Mouse (Mus musculus) embryonic facial prominence, embryonic 10.5 days (tissue): ENCODE measurements around the gene Gm20441. TPM values are rescaled to one million over a fixed set of nuclear protein-coding genes. Genes with fewer than 3 reads are reported as not detected.

Source experiments
- DNase-seq: peaks from one replicate; pipeline ENCODE4 v3.0.0-alpha.2; 2017; ENCODE audit warnings: low spot score
- H3K27ac ChIP-seq: fragments of 300-500 bp; sonication (generic); replicated peaks from 2 replicates; pipeline ENCODE4 v1.5.1; 2016; ENCODE audit warnings: mild to moderate bottlenecking
- H3K27me3 ChIP-seq: fragments of 300-500 bp; sonication (generic); replicated peaks from 2 replicates; pipeline ENCODE4 v1.6.1; 2016; ENCODE audit warnings: low read depth, mild to moderate bottlenecking; ENCODE audit not compliant: poor library complexity, severe bottlenecking
- H3K36me3 ChIP-seq: fragments of 300-500 bp; sonication (generic); replicated peaks from 2 replicates; pipeline ENCODE4 v1.6.1; 2016; ENCODE audit warnings: mild to moderate bottlenecking, moderate library complexity
- H3K4me1 ChIP-seq: fragments of 300-500 bp; sonication (generic); 2 replicates; pipeline ENCODE4 v1.6.1; 2016
- H3K4me3 ChIP-seq: fragments of 300-500 bp; sonication (generic); 2 replicates; pipeline ENCODE4 v1.5.1; 2016; ENCODE audit warnings: mild to moderate bottlenecking, moderate library complexity
- H3K9me3 ChIP-seq: fragments of 300-500 bp; sonication (generic); 2 replicates; pipeline ENCODE4 v1.6.1; 2016; ENCODE audit warnings: mild to moderate bottlenecking
- WGBS: fragments of 180-500 bp; shearing (Covaris S2); methylation state at CpG from one replicate; pipeline ENCODE4 v1.1.7; 2016; 5-methylcytosine and 5-hydroxymethylcytosine counted together
- polyA plus RNA-seq: library from polyadenylated mRNA; unstranded; fragments of >200 nt; fragmentation: Nextera tagmentation; extraction: Ambion mirVana; gene quantifications from 2 replicates; pipeline ENCODE4 v1.2.1, GENCODE M21; 2016

Gene Gm20441
- polyA plus RNA-seq, 1 experiment from 2014 or later: not detected

- Histone ChIP-seq H3K4me1 (peaks cover 31% of the 10 kb centered on the region), H3K27me3 (peaks cover 45% of the 10 kb centered on the region), H3K36me3 (no peaks in the 10 kb centered on the region), H3K9me3 (no peaks in the 10 kb centered on the region), H3K4me3 (peak overlapping the region; percentile 58), H3K27ac (0 out of 2 replicates have a peak overlapping the region, but pooled peaks have one; percentile 14)
- 2% methylated on average over 12 of the region's 12 CpGs for WGBS
- DNase-seq: peak; percentile 35
These were observed 16.9 kb upstream of the Gm20441 start for GRCm38 (mm10) chr10:75797619-75798175.

GRCm38 (mm10) chr10:75796731-75797516 is 16.2 kb upstream of the Gm20441 start:
- Histone ChIP-seq H3K36me3 (no peaks in the 10 kb centered on the region), H3K4me3 (peak overlapping the region; percentile 58), H3K27me3 (peaks cover 45% of the 10 kb centered on the region), H3K4me1 (peaks cover 31% of the 10 kb centered on the region), H3K9me3 (no peaks in the 10 kb centered on the region), H3K27ac (no peak overlapping the region)
- DNase-seq: no peak
- 46% methylated on average over 11 of the region's 11 CpGs for WGBS

GRCm38 (mm10) chr10:75794880-75795279 is 14.1 kb upstream of the Gm20441 start:
- H3K36me3 ChIP-seq: no peaks in the 10 kb centered on the region
- H3K4me3 ChIP-seq: no peak overlapping the region
- no peaks in the 10 kb centered on the region for H3K9me3 ChIP-seq
- peak overlapping the region; percentile 49; the same call in 1 of the 2 replicates for H3K27ac ChIP-seq
- H3K4me1 ChIP-seq: peaks cover 38% of the 10 kb centered on the region
- 29% methylated on average over 3 of the region's 3 CpGs for WGBS
- peak; percentile 36 for DNase-seq
- peaks cover 39% of the 10 kb centered on the region for H3K27me3 ChIP-seq

- Histone ChIP-seq H3K9me3 (no peaks in the 10 kb centered on the region), H3K27me3 (0 out of 2 replicates have a peak, but pooled peaks cover 1% of the 10 kb centered on the region), H3K27ac (no peak overlapping the region), H3K36me3 (no peaks in the 10 kb centered on the region), H3K4me1 (peaks cover 19% of the 10 kb centered on the region), H3K4me3 (no peak overlapping the region)
- no peak for DNase-seq
- 24% methylated on average over 7 of the region's 7 CpGs for WGBS
These were observed 10.0 kb upstream of the Gm20441 start for GRCm38 (mm10) chr10:75790773-75791172.

- no peaks in the 10 kb centered on the region for H3K9me3 ChIP-seq
- peaks cover 13% of the 10 kb centered on the region for H3K4me1 ChIP-seq
- H3K27ac ChIP-seq: no peak overlapping the region
- H3K27me3 ChIP-seq: 0 out of 2 replicates have a peak, but pooled peaks cover under 1% of the 10 kb centered on the region
- no peaks in the 10 kb centered on the region for H3K36me3 ChIP-seq
- no peak for DNase-seq
- WGBS: 92% methylated on average over 5 of the region's 5 CpGs
- no peak overlapping the region for H3K4me3 ChIP-seq
These were observed 9.1 kb upstream of the Gm20441 start for GRCm38 (mm10) chr10:75789841-75790240.

- Histone ChIP-seq H3K4me1 (peaks cover 7% of the 10 kb centered on the region), H3K27me3 (0 out of 2 replicates have a peak, but pooled peaks cover 3% of the 10 kb centered on the region), H3K4me3 (no peak overlapping the region), H3K9me3 (no peaks in the 10 kb centered on the region), H3K27ac (no peak overlapping the region), H3K36me3 (no peaks in the 10 kb centered on the region)
- WGBS: 82% methylated on average over 6 of the region's 6 CpGs
- DNase-seq: no peak
These were observed 8.5 kb upstream of the Gm20441 start for GRCm38 (mm10) chr10:75789081-75789735.

GRCm38 (mm10) chr10:75788277-75788676 is 7.5 kb upstream of the Gm20441 start:
- H3K36me3 ChIP-seq: no peaks in the 10 kb centered on the region
- no peaks in the 10 kb centered on the region for H3K9me3 ChIP-seq
- peaks cover 7% of the 10 kb centered on the region for H3K4me1 ChIP-seq
- no peak for DNase-seq
- H3K27me3 ChIP-seq: 0 out of 2 replicates have a peak, but pooled peaks cover 8% of the 10 kb centered on the region
- H3K27ac ChIP-seq: no peak overlapping the region
- WGBS: 95% methylated on average over 8 of the region's 8 CpGs
- no peak overlapping the region for H3K4me3 ChIP-seq

GRCm38 (mm10) chr10:75785442-75785841 is 4.7 kb upstream of the Gm20441 start:
- Histone ChIP-seq H3K27ac (no peak overlapping the region), H3K4me1 (peaks cover 9% of the 10 kb centered on the region), H3K36me3 (no peaks in the 10 kb centered on the region), H3K4me3 (no peak overlapping the region), H3K27me3 (peaks cover 27% of the 10 kb centered on the region), H3K9me3 (no peaks in the 10 kb centered on the region)
- no peak for DNase-seq
- WGBS: 82% methylated on average over 1 of the region's 1 CpGs

DNA sequence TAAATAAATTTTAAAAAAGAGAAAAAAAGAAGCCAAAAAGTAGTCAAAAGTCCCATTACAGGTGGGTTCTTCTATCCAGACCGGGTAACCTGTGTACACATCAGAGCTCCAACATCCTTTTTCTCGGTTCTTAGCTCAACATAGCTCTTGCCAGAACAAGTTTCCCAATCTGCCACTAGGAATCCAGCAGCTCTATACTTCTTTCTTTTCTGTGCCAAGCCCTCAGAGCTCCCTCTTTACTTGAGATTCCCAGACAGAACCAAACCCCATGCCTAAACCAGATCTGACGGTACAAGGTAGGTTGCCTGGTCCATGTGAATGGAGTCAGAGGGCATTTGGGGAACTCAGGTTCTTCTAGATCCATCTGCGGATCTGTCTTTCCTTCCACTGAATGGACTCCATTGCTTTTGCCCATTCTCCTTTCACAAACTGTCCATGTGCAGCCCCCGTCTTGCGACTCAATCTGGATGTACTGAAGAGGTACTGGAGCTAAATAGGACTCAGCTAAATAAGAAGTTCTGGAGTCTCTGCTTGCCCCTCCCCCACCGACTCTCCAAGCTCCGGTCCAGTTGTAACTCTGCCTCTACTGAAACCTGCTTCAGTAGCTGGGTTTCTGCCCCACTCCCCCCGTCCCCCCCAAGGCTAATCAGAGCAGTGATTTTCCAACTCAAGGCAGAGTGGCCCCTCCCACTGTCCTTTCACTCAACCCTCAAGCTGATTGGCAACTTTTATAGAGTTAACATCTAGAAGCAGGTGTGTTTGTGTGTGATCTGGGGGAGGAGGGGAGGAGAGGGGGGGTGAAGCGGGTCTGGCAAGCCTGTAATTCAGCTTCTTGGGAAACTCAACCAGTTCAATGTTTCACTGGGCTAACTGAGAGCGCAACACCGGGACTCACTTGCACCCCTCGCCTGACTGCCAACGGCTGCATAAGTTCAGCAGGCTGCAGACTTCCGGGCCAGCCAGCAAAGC is 1.3 kb downstream of the Gm20441 start:
- Histone ChIP-seq H3K9me3 (no peaks in the 10 kb centered on the region), H3K4me1 (peaks cover 20% of the 10 kb centered on the region), H3K4me3 (peak overlapping the region; percentile 59), H3K36me3 (no peaks in the 10 kb centered on the region), H3K27me3 (peaks cover 43% of the 10 kb centered on the region), H3K27ac (no peak overlapping the region)
- peak; percentile 17 for DNase-seq
- WGBS: 37% methylated on average over 15 of the region's 15 CpGs

DNA sequence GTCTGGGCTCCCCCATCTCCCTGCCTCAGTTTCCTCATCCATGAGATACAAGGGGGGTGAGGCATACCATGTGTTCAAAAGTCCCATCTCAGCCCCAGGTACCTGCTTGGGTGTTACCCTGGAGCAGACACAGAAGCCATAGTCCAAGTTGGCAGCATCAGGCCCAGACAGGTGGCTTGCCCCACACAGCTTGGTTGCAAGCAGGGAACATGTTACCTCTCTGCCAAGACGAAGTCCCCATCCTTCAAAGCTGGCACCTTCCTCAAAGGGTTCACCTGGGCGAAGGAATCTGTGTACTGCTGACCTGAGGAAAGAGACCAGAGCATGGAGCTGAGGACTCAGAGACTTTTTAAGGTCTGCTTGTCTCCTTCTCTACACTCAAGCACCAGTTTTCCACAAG is 2.9 kb downstream of the Gm20441 start:
- peaks cover 38% of the 10 kb centered on the region for H3K27me3 ChIP-seq
- DNase-seq: no peak
- H3K36me3 ChIP-seq: no peaks in the 10 kb centered on the region
- H3K4me3 ChIP-seq: no peak overlapping the region
- WGBS: 85% methylated on average over 2 of the region's 2 CpGs
- H3K4me1 ChIP-seq: peaks cover 22% of the 10 kb centered on the region
- H3K27ac ChIP-seq: no peak overlapping the region
- no peaks in the 10 kb centered on the region for H3K9me3 ChIP-seq

DNA sequence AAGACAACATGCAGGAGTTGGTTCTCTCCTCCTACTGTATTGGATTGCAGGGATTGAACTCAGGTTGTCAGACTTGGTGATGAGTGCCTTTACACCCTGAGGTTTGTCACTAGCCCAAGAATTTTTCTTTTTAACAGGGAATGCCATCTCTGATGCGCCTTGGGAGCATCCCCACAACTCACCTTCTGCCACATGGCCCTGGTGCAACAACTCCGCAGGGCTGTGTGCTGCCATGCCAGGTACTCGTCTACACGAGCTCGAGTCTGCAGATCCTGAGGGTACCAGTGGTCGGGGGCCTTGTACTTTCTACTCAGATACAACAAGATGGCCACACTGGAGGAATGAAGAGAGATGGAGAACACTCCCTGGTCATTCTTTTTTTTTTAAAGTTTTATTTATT is 4.2 kb downstream of the Gm20441 start:
- no peaks in the 10 kb centered on the region for H3K36me3 ChIP-seq
- H3K4me1 ChIP-seq: peaks cover 31% of the 10 kb centered on the region
- no peaks in the 10 kb centered on the region for H3K9me3 ChIP-seq
- no peak overlapping the region for H3K4me3 ChIP-seq
- 87% methylated on average over 6 of the region's 6 CpGs for WGBS
- no peak overlapping the region for H3K27ac ChIP-seq
- no peak for DNase-seq
- H3K27me3 ChIP-seq: peaks cover 24% of the 10 kb centered on the region

GRCm38 (mm10) chr10:75774587-75774986 is 6.2 kb downstream of the Gm20441 start:
- Histone ChIP-seq H3K27me3 (peaks cover 11% of the 10 kb centered on the region), H3K27ac (no peak overlapping the region), H3K4me3 (no peak overlapping the region), H3K36me3 (no peaks in the 10 kb centered on the region), H3K4me1 (peaks cover 15% of the 10 kb centered on the region), H3K9me3 (no peaks in the 10 kb centered on the region)
- no peak for DNase-seq
- WGBS: 92% methylated on average over 9 of the region's 9 CpGs
